Mouse (Mus musculus) G1E-ER4 (cell line): ENCODE results near the gene Osbpl2. TPM values are rescaled to one million over a fixed set of nuclear protein-coding genes. Genes with fewer than 3 reads are reported as not detected.

Experiments used
- GATA1 ChIP-seq: IDR thresholded peaks from one replicate; pipeline ENCODE4 v1.8.0; 2012; ENCODE audit warnings: low read length, inconsistent platforms
- polyA plus RNA-seq: library from polyadenylated mRNA; stranded (reverse); fragments of >175 nt; gene quantifications from 2 replicates; pipeline ENCODE4 v1.2.3, GENCODE M21; 2012

Osbpl2 gene
- polyA plus RNA-seq, 1 experiment = 18.7 TPM

- TF ChIP-seq GATA1 = no peak
Observed at GRCm38 (mm10) chr2:180202805-180203204, 83.7 kb downstream of the Osbpl2 start.

DNA sequence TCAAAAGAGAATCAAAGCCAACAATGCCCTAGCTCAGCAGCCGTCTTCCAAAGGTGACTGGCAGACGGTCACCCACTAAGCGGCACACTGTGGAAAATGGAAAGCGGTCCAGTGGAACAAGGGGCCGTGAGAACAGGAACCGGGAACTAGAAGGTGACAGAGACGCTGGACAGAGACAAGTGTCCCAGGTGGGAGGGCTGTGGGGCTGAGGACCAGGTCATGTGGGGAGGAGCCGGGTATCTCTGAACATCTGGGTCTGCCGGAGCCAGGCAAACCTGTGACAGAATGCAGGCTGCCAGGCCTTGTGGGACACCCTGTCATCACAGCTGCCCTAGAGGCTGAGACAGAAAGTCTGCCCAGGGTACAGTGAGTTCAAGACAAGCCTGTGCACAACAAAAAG, 85.4 kb downstream of the Osbpl2 start:
- TF ChIP-seq GATA1 = no peak

GRCm38 (mm10) chr2:180205083-180205955, 86.2 kb downstream of the Osbpl2 start:
- TF ChIP-seq GATA1 = no peak

- no peak for TF ChIP-seq GATA1
Observed at GRCm38 (mm10) chr2:180205956-180206280, 86.8 kb downstream of the Osbpl2 start.

- TF ChIP-seq GATA1 = no peak
Observed at GRCm38 (mm10) chr2:180207840-180208239, 88.7 kb downstream of the Osbpl2 start.

DNA sequence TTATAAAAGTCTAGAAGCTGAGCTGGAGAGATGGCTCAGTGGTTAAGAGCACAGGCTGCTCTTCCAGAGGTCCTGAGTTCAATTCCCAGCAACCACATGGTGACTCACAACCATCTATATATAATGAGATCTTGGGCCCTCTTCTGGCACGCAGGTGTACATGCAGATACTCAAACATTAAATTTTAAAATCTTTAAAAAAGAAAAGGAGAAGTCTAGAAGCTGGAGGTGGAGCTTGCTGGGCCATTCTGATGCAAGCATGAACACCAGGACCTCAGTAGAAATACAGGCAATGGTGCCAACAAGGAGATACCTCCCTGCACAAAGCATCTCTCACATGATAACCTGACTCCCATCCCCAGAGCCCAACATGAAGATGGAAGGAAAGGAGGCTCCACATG, 89.9 kb downstream of the Osbpl2 start:
- no peak for TF ChIP-seq GATA1

DNA sequence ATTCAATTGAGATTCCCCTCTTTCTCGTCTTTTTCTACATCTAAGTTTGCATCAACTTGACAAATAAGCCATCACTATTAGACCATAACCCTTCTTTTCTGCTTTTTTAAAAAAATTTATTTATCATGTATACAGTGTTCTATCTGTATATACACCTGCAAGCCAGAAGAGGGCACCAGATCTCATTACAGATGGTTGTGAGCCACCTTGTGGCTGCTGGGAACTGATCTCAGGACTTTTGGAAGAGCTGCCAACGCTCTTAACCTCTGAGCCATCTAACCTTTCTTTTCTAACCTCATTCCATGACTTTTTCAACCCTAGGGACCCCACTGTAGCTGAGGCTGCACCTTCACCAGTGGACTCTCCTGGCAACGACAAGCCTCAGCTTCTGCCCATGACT, 93.1 kb downstream of the Osbpl2 start:
- TF ChIP-seq GATA1 = no peak

Other genes starting within 250 kb of the Osbpl2 start
- 26.0 and 32.6 TPM in 2 replicates for gene Taf4, start 142.7 kb upstream of the Osbpl2 start, polyA plus RNA-seq
- 52.4 and 57.9 TPM in 2 replicates for gene Lsm14b, start 94.3 kb upstream of the Osbpl2 start, polyA plus RNA-seq
- gene Psma7, start 76.9 kb upstream of the Osbpl2 start, polyA plus RNA-seq = 87.8 and 99.6 TPM in 2 replicates
- gene Ss18l1, start 76.8 kb upstream of the Osbpl2 start, polyA plus RNA-seq = 2.6 and 3.4 TPM in 2 replicates
- gene Mtg2, start 48.7 kb upstream of the Osbpl2 start, polyA plus RNA-seq = 14.6 and 15.3 TPM in 2 replicates
- not detected in 2 replicates for gene Hrh3, start 14.8 kb upstream of the Osbpl2 start, polyA plus RNA-seq
- gene Adrm1, start 52.2 kb downstream of the Osbpl2 start, polyA plus RNA-seq = 702 and 833 TPM in 2 replicates
- 27.7 and 30.0 TPM in 2 replicates for gene Lama5, start 106.6 kb downstream of the Osbpl2 start, polyA plus RNA-seq
- 70.2 and 1,101 TPM in 2 replicates for gene Rps21, start 138.1 kb downstream of the Osbpl2 start, polyA plus RNA-seq
- gene Cables2, start 154.2 kb downstream of the Osbpl2 start, polyA plus RNA-seq = 18.0 and 25.1 TPM in 2 replicates
- not detected in 2 replicates for gene Rbbp8nl, start 170.6 kb downstream of the Osbpl2 start, polyA plus RNA-seq
- not detected in 2 replicates for gene Gata5, start 215.4 kb downstream of the Osbpl2 start, polyA plus RNA-seq